In the genomic region with DNA sequence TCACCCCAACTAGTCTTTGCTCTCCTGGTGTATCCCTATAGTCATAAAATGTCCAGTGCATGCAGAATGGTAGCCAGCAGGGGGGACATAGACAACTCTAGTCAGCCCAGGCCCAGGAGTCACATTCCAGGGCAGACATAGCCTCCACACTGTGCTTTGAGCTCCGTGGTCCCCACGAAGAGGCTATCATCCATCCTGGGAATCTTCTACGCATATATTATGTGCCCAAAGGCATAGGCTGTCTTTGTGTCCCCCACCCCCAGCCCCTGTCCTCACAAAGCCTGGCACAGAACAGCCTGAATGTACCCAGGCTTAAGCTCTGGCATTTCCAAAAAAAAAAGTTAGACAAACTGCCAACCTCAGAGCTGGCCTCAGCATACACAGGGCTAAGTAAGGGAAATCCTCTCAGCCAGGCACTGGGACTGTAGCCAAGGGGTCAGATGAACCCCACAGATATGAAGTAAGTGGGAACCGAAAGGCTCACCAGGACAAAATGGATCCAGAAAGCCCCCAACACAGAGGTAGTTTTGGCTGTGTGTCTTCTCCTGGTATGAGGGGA, we compare ENCODE assay signal across 9 mouse cellular contexts. TPM values are rescaled to one million over a fixed set of nuclear protein-coding genes. Genes with fewer than 3 reads are reported as not detected.
DNase-seq lines count a peak whose midpoint lies in the region; ATAC-seq and TF ChIP-seq lines count a peak whose summit lies in the region.
"Had no signal": no experiment of that assay in that cellular context is flagged by ENCODE, and none has a peak within 500 bp of the region (broad histone marks: within the 10 kb centered on the region; RNA-seq: fewer than 3 reads in every experiment).

No protein-coding gene starts in this region.

- H3K36me3 ChIP-seq in forebrain, postnatal 0 days (ENCODE audit: insufficient read depth) = no peaks in the 10 kb centered on the region

- H3K27me3 ChIP-seq in forebrain, postnatal 0 days (ENCODE audit: insufficient read depth, low read length) = no peaks in the 10 kb centered on the region

- H3K9ac ChIP-seq in forebrain, postnatal 0 days = no peak overlapping the region

- DNase-seq in left cerebral cortex, adult 2 months (ENCODE audit: extremely low spot score in 1 of 2, low spot score in 2 of 2) = peak in 1 of 2 experiments; percentile 13
- DNase-seq in left cerebral cortex, adult 9 months (ENCODE audit: low spot score in 2 of 2) = no peak
- peak; percentile 46 for DNase-seq in adipocyte (ENCODE audit: low spot score)
- peak; percentile 29 for DNase-seq in forebrain, postnatal 0 days
- DNase-seq in gastrocnemius, postnatal 4 days (ENCODE audit: low spot score in 2 of 2) = no peak
- no peak for DNase-seq in retina, postnatal 1 day
- DNase-seq in left cerebral cortex, postnatal 10 days (ENCODE audit: extremely low spot score in 1 of 2, low spot score in 2 of 2) = no peak

- H3K4me1 ChIP-seq in forebrain, postnatal 0 days (ENCODE audit: insufficient read depth) = peaks cover 9% of the 10 kb centered on the region; the same call in 1 of the 2 replicates

- peak; percentile 69 for ATAC-seq in forebrain, postnatal 0 days
- ATAC-seq in megakaryocyte progenitor cell, adult 5-6 weeks (replicated peaks; ENCODE audit: poor library complexity) = 0 out of 2 replicates have a peak, but pooled peaks have one; percentile 8

- no peak for TF ChIP-seq CTCF in left cerebral cortex, adult 2 months (IDR thresholded peaks at IDR 0.05)
- no peak for TF ChIP-seq CTCF in forebrain, postnatal 0 days (IDR thresholded peaks at IDR 0.05; ENCODE audit: low read depth)

- H3K4me2 ChIP-seq in forebrain, postnatal 0 days (ENCODE audit: low read depth) = no peak overlapping the region

- intact Hi-C loops in left cerebral cortex, adult 2 months (cut with DNase I) = no loop called here
- intact Hi-C loops in left cerebral cortex, postnatal 10 days (cut with DNase I) = no loop called here

- no peaks in the 10 kb centered on the region for H3K9me3 ChIP-seq in forebrain, postnatal 0 days (ENCODE audit: low read length)

- WGBS in forebrain, postnatal 0 days = 34% methylated on average over 4 of the region's 4 CpGs

- H3K27ac ChIP-seq in left cerebral cortex, adult 2 months = peak overlapping the region; percentile 71
- peak overlapping the region; percentile 57; the same call in 1 of the 2 replicates for H3K27ac ChIP-seq in forebrain, postnatal 0 days (ENCODE audit: low read depth, low read length)

- H3K4me3 ChIP-seq in left cerebral cortex, adult 2 months = no peak overlapping the region
- no peak overlapping the region for H3K4me3 ChIP-seq in forebrain, postnatal 0 days (ENCODE audit: low read depth, low read length)
- H3K4me3 ChIP-seq: erythroblast, embryonic 14.5 days had no signal

RNA-seq across cellular contexts. Expression of gene Mras, which starts 19.8 kb away (rescaled TPM):
- 100 to 1,000 TPM; 166 TPM for total RNA-seq in left cerebral cortex, adult 2 months (2021)
- total RNA-seq in forebrain, postnatal 0 days (2014; rRNA removed) = 73.9 and 79.5 TPM in 2 replicates
- 56.2 and 68.1 TPM in 2 replicates for polyA plus RNA-seq in forebrain, postnatal 0 days (2015; fragmentation: Nextera tagmentation; extraction: Ambion mirVana)
- total RNA-seq in megakaryocyte progenitor cell, adult 5-6 weeks (2015) = 4.7 and 5.1 TPM in 2 replicates
- total RNA-seq in megakaryocyte progenitor cell, adult 5-6 weeks (2017) = 4.1 and 5.2 TPM in 2 replicates
- total RNA-seq in gastrocnemius, postnatal 4 days (2021) = 10 to 100 TPM; 12.9 to 13.2 TPM
- total RNA-seq in left cerebral cortex, postnatal 10 days (2021) = 10 to 100 TPM; 81.7 to 99.5 TPM
- polyA plus RNA-seq: erythroblast, embryonic 14.5 days had no signal

RNA-seq across cellular contexts. Expression of gene Nme9, which starts 33.9 kb away (rescaled TPM):
- total RNA-seq in left cerebral cortex, adult 2 months (2021) = not detected
- total RNA-seq in forebrain, postnatal 0 days (2014; rRNA removed) = 1.00 and 1.0 TPM in 2 replicates
- polyA plus RNA-seq in forebrain, postnatal 0 days (2015; fragmentation: Nextera tagmentation; extraction: Ambion mirVana) = 1.4 and 1.5 TPM in 2 replicates
- not detected in 2 replicates for total RNA-seq in megakaryocyte progenitor cell, adult 5-6 weeks (2015)
- total RNA-seq in megakaryocyte progenitor cell, adult 5-6 weeks (2017) = not detected in 2 replicates
- total RNA-seq in gastrocnemius, postnatal 4 days (2021) = not detected
- total RNA-seq in left cerebral cortex, postnatal 10 days (2021) = not detected
- polyA plus RNA-seq: erythroblast, embryonic 14.5 days had no signal

RNA-seq across cellular contexts. Expression of gene Esyt3, which starts 59.0 kb away (rescaled TPM):
- total RNA-seq in left cerebral cortex, adult 2 months (2021) = 1 to 10 TPM; 1.7 to 2.1 TPM
- 2.6 and 4.3 TPM in 2 replicates for total RNA-seq in forebrain, postnatal 0 days (2014; rRNA removed)
- 1.2 and 1.3 TPM in 2 replicates for polyA plus RNA-seq in forebrain, postnatal 0 days (2015; fragmentation: Nextera tagmentation; extraction: Ambion mirVana)
- total RNA-seq in megakaryocyte progenitor cell, adult 5-6 weeks (2015) = not detected in 2 replicates
- not detected in 2 replicates for total RNA-seq in megakaryocyte progenitor cell, adult 5-6 weeks (2017)
- total RNA-seq in gastrocnemius, postnatal 4 days (2021) = under 1 TPM; 0.29 to 0.37 TPM
- total RNA-seq in left cerebral cortex, postnatal 10 days (2021) = 1 to 10 TPM; 1.6 TPM
- polyA plus RNA-seq: erythroblast, embryonic 14.5 days had no signal

Comparison
In these comparisons a context has a peak if more than half of its experiments do, and no peak if none do; other contexts are left out.
1. DNase-seq: peak in adipocyte (single experiment) and forebrain, postnatal 0 days (single experiment); none in left cerebral cortex, adult 9 months (0 of 2), gastrocnemius, postnatal 4 days (0 of 2), retina, postnatal 1 day (single experiment) and left cerebral cortex, postnatal 10 days (0 of 2).